Mouse (Mus musculus) heart, adult 2 months (tissue): ENCODE results near the gene Frem1. TPM values are rescaled to one million over a fixed set of nuclear protein-coding genes. Genes with fewer than 3 reads are reported as not detected.

Experiments
- DNase-seq, 2 experiments: peaks; one replicate each; pipeline ENCODE4 v3.0.0; 2021
- H3K27ac ChIP-seq: fragments of 200-600 bp; 2 replicates; pipeline ENCODE4 v1.8.1; 2022
- H3K27me3 ChIP-seq: fragments of 200-500 bp; 2 replicates; pipeline ENCODE4 v1.6.1; 2012; ENCODE audit warnings: mild to moderate bottlenecking, low read length, inconsistent platforms, mixed read lengths; ENCODE audit not compliant: control insufficient read depth, insufficient read depth
- H3K36me3 ChIP-seq: fragments of 200-500 bp; 2 replicates; pipeline ENCODE4 v1.6.1; 2012; ENCODE audit warnings: low read length, inconsistent platforms; ENCODE audit not compliant: control insufficient read depth, insufficient read depth
- H3K4me1 ChIP-seq: fragments of 200-500 bp; 2 replicates; pipeline ENCODE4 v1.6.1; 2011; ENCODE audit warnings: low read length; ENCODE audit not compliant: control insufficient read depth, insufficient read depth
- H3K4me3 ChIP-seq: fragments of 200-600 bp; 2 replicates; pipeline ENCODE4 v1.8.1; 2022
- H3K79me2 ChIP-seq: fragments of 200-500 bp; replicated peaks from 2 replicates; pipeline ENCODE4 v1.6.1; 2012; ENCODE audit warnings: mild to moderate bottlenecking, inconsistent platforms, low read length, moderate library complexity, mixed read lengths; ENCODE audit not compliant: control insufficient read depth, insufficient read depth
- H3K9ac ChIP-seq: fragments of 200-500 bp; 2 replicates; pipeline ENCODE4 v1.6.1; 2012; ENCODE audit warnings: low read depth, mild to moderate bottlenecking, control low read depth, inconsistent platforms, low read length, mixed read lengths
- CTCF ChIP-seq: fragments of 200-600 bp; IDR thresholded peaks from 2 replicates; pipeline ENCODE4 v1.8.1; 2022; ENCODE audit warnings: antibody characterized with exemption, mild to moderate bottlenecking, moderate library complexity
- EP300 ChIP-seq: fragments of 200-500 bp; IDR thresholded peaks from 2 replicates; pipeline ENCODE4 v1.6.1; 2011; ENCODE audit warnings: low read depth, low read length, control low read depth; ENCODE audit not compliant: insufficient read depth
- POLR2A ChIP-seq: fragments of 200-500 bp; IDR thresholded peaks from 2 replicates; pipeline ENCODE4 v1.6.1; 2011; ENCODE audit warnings: mild to moderate bottlenecking, low read depth, low read length, control low read depth; ENCODE audit not compliant: insufficient read depth
- WGBS: fragments of 180-500 bp; shearing (Covaris S2); methylation state at CpG from one replicate; pipeline ENCODE4 v1.1.7; 2018; 5-methylcytosine and 5-hydroxymethylcytosine counted together
- intact Hi-C: fragments of 180-260 bp; cut with DNase I; formaldehyde crosslinking; loops from one replicate; pipeline ENCODE4 v1.15.1; 2025
- polyA plus RNA-seq: library from polyadenylated mRNA; depleted of rRNA; stranded (reverse); fragments of >200 nt; gene quantifications from 2 replicates; pipeline ENCODE4 v1.2.3, GENCODE M21; 2012
- total RNA-seq, 2 experiments: library from RNA; stranded (reverse); gene quantifications; 2 replicates each; pipeline ENCODE4 v1.2.3; 2021

Gene Frem1
- total and polyA plus RNA-seq, 3 experiments: 0.21 to 0.52 (median 0.21) TPM

GRCm38 (mm10) chr4:83045266-83045665 lies 6.9 kb downstream of the Frem1 start:
- Histone ChIP-seq H3K4me1 (no peaks in the 10 kb centered on the region), H3K36me3 (no peaks in the 10 kb centered on the region), H3K27ac (no peak overlapping the region), H3K27me3 (no peaks in the 10 kb centered on the region), H3K9ac (no peak overlapping the region), H3K4me3 (no peak overlapping the region), H3K79me2 (no peaks in the 10 kb centered on the region)
- no peak for DNase-seq
- TF ChIP-seq POLR2A (no peak), EP300 (no peak), CTCF (no peak)
- intact Hi-C loops: no loop called here
- 86% methylated on average over 6 of the region's 6 CpGs for WGBS

GRCm38 (mm10) chr4:83040780-83041179 lies 11.4 kb downstream of the Frem1 start:
- Histone ChIP-seq H3K4me3 (no peak overlapping the region), H3K79me2 (no peaks in the 10 kb centered on the region), H3K27me3 (no peaks in the 10 kb centered on the region), H3K36me3 (no peaks in the 10 kb centered on the region), H3K4me1 (no peaks in the 10 kb centered on the region), H3K27ac (no peak overlapping the region), H3K9ac (no peak overlapping the region)
- DNase-seq: no peak
- TF ChIP-seq EP300 (no peak), CTCF (no peak), POLR2A (no peak)
- 85% methylated on average over 3 of the region's 3 CpGs for WGBS
- intact Hi-C loops: no loop called here

- intact Hi-C loops: no loop called here
- no peaks in the 10 kb centered on the region for H3K27me3 ChIP-seq
- no peak for DNase-seq
- H3K4me3 ChIP-seq: no peak overlapping the region
- no peaks in the 10 kb centered on the region for H3K79me2 ChIP-seq
- H3K4me1 ChIP-seq: no peaks in the 10 kb centered on the region
- no peak overlapping the region for H3K27ac ChIP-seq
- H3K36me3 ChIP-seq: no peaks in the 10 kb centered on the region
- H3K9ac ChIP-seq: no peak overlapping the region
- 79% methylated on average over 1 of the region's 1 CpGs for WGBS
- TF ChIP-seq POLR2A (no peak), CTCF (no peak), EP300 (no peak)
Observed at GRCm38 (mm10) chr4:83032780-83033179, 19.4 kb downstream of the Frem1 start.

- WGBS: 81% methylated on average over 3 of the region's 3 CpGs
- no peak overlapping the region for H3K9ac ChIP-seq
- no peak overlapping the region for H3K27ac ChIP-seq
- no peak overlapping the region for H3K4me3 ChIP-seq
- no peaks in the 10 kb centered on the region for H3K79me2 ChIP-seq
- no peaks in the 10 kb centered on the region for H3K4me1 ChIP-seq
- H3K27me3 ChIP-seq: no peaks in the 10 kb centered on the region
- no peak for DNase-seq
- TF ChIP-seq POLR2A (no peak), EP300 (no peak), CTCF (no peak)
- no peaks in the 10 kb centered on the region for H3K36me3 ChIP-seq
- intact Hi-C loops: no loop called here
Observed at GRCm38 (mm10) chr4:83031591-83031990, 20.5 kb downstream of the Frem1 start.

GRCm38 (mm10) chr4:83030097-83030496 lies 22.0 kb downstream of the Frem1 start:
- TF ChIP-seq EP300 (no peak), CTCF (no peak), POLR2A (no peak)
- intact Hi-C loops: no loop called here
- no peak overlapping the region for H3K9ac ChIP-seq
- H3K27ac ChIP-seq: no peak overlapping the region
- H3K79me2 ChIP-seq: no peaks in the 10 kb centered on the region
- no peak for DNase-seq
- H3K4me3 ChIP-seq: no peak overlapping the region
- H3K27me3 ChIP-seq: no peaks in the 10 kb centered on the region
- WGBS: 60% methylated on average over 6 of the region's 6 CpGs
- no peaks in the 10 kb centered on the region for H3K4me1 ChIP-seq
- H3K36me3 ChIP-seq: no peaks in the 10 kb centered on the region

GRCm38 (mm10) chr4:83020759-83021555 lies 31.2 kb downstream of the Frem1 start:
- H3K4me3 ChIP-seq: no peak overlapping the region
- H3K36me3 ChIP-seq: no peaks in the 10 kb centered on the region
- no peaks in the 10 kb centered on the region for H3K79me2 ChIP-seq
- H3K4me1 ChIP-seq: no peaks in the 10 kb centered on the region
- TF ChIP-seq POLR2A: no peak
- no peak for TF ChIP-seq CTCF
- TF ChIP-seq EP300: no peak
- H3K9ac ChIP-seq: no peak overlapping the region
- WGBS: 76% methylated on average over 15 of the region's 15 CpGs
- no peak for DNase-seq
- H3K27me3 ChIP-seq: no peaks in the 10 kb centered on the region
- no peak overlapping the region for H3K27ac ChIP-seq
- intact Hi-C loops: no loop called here
